Mouse (Mus musculus): ENCODE measurements at regions not wholly inside any gene's neighbourhood (a gene's known extent, or its start where the extent isn't known, plus 50 kb on each side); places are given as distances from the start of the nearest gene placed in this dataset.

GRCm38 (mm10) chr6:31937146-31937545, 112.9 kb upstream of the 1700012A03Rik start:
- WGBS = 73% methylated on average over 12 of the region's 12 CpGs
- no peaks in the 10 kb centered on the region for H3K9me3 ChIP-seq (ENCODE audit: control insufficient read depth, low read length)

GRCm38 (mm10) chr6:31934826-31935225, 115.2 kb upstream of the 1700012A03Rik start:
- WGBS = 82% methylated on average over 10 of the region's 10 CpGs
- no peaks in the 10 kb centered on the region for H3K9me3 ChIP-seq (ENCODE audit: control insufficient read depth, low read length)
- H3K27me3 ChIP-seq (ENCODE audit: control insufficient read depth, insufficient read depth, low read depth, low read length) = no peaks in the 10 kb centered on the region; the same call in 1 of the 2 replicates
- no peak overlapping the region for H3K9ac ChIP-seq (ENCODE audit: low read length)
- ATAC-seq (ENCODE audit: low read depth) = no peak
- H3K27ac ChIP-seq (ENCODE audit: low read length) = no peak overlapping the region
- no peaks in the 10 kb centered on the region for H3K36me3 ChIP-seq (ENCODE audit: control insufficient read depth, insufficient read depth, low read length)
- no peak overlapping the region for H3K4me2 ChIP-seq (ENCODE audit: low read depth, low read length)
- H3K4me3 ChIP-seq (ENCODE audit: low read length) = no peak overlapping the region
- no peaks in the 10 kb centered on the region; the same call in 1 of the 2 replicates for H3K4me1 ChIP-seq (replicated peaks; ENCODE audit: control insufficient read depth, insufficient read depth, low read length)

More at GRCm38 (mm10) chr6:31937146-31937545, 112.9 kb upstream of the 1700012A03Rik start:
- H3K36me3 ChIP-seq (ENCODE audit: control insufficient read depth, insufficient read depth, low read length) = no peaks in the 10 kb centered on the region
- no peak overlapping the region for H3K27ac ChIP-seq (ENCODE audit: low read length)
- ATAC-seq (ENCODE audit: low read depth) = no peak
- H3K4me2 ChIP-seq (ENCODE audit: low read depth, low read length) = no peak overlapping the region
- no peaks in the 10 kb centered on the region; the same call in 1 of the 2 replicates for H3K27me3 ChIP-seq (ENCODE audit: control insufficient read depth, insufficient read depth, low read depth, low read length)
- H3K4me3 ChIP-seq (ENCODE audit: low read length) = no peak overlapping the region
- H3K4me1 ChIP-seq (replicated peaks; ENCODE audit: control insufficient read depth, insufficient read depth, low read length) = no peaks in the 10 kb centered on the region; the same call in 1 of the 2 replicates
- H3K9ac ChIP-seq (ENCODE audit: low read length) = no peak overlapping the region

DNA sequence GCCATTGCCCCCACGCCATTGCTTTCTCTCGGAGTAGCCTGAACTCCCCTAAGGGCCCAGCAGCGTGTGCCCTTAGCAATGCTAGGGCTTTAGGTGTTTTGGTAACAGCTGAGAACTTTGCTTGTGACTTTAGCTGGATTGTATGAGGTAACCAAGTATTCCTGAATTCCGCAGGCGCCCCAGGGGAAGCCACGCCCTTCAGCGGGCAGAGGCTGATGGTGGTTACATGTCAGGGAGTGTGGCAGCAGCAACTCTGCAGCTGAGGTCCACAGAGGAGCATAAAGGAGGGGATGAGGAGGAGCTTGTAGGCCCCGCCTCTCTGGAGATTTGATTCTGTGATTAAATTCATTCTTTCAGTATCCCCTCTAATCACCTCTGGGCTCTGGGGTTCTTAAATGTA, 116.1 kb upstream of the 1700012A03Rik start:
- Histone ChIP-seq H3K4me1 (replicated peaks; ENCODE audit: control insufficient read depth, insufficient read depth, low read length) (no peaks in the 10 kb centered on the region; the same call in 1 of the 2 replicates), H3K9ac (ENCODE audit: low read length) (no peak overlapping the region), H3K9me3 (ENCODE audit: control insufficient read depth, low read length) (no peaks in the 10 kb centered on the region), H3K27me3 (ENCODE audit: control insufficient read depth, insufficient read depth, low read depth, low read length) (no peaks in the 10 kb centered on the region; the same call in 1 of the 2 replicates), H3K4me3 (ENCODE audit: low read length) (no peak overlapping the region), H3K4me2 (ENCODE audit: low read depth, low read length) (no peak overlapping the region), H3K36me3 (ENCODE audit: control insufficient read depth, insufficient read depth, low read length) (no peaks in the 10 kb centered on the region), H3K27ac (ENCODE audit: low read length) (no peak overlapping the region)
- WGBS = 71% methylated on average over 8 of the region's 8 CpGs
- ATAC-seq (ENCODE audit: low read depth) = no peak

- H3K9ac ChIP-seq (ENCODE audit: low read length) = no peak overlapping the region
- no peak overlapping the region for H3K27ac ChIP-seq (ENCODE audit: low read length)
- no peak overlapping the region for H3K4me3 ChIP-seq (ENCODE audit: low read length)
- H3K36me3 ChIP-seq (ENCODE audit: control insufficient read depth, insufficient read depth, low read length) = no peaks in the 10 kb centered on the region
- WGBS = 63% methylated on average over 5 of the region's 5 CpGs
- ATAC-seq (ENCODE audit: low read depth) = no peak
- no peak overlapping the region for H3K4me2 ChIP-seq (ENCODE audit: low read depth, low read length)
- no peaks in the 10 kb centered on the region for H3K9me3 ChIP-seq (ENCODE audit: control insufficient read depth, low read length)
- H3K4me1 ChIP-seq (replicated peaks; ENCODE audit: control insufficient read depth, insufficient read depth, low read length) = no peaks in the 10 kb centered on the region; the same call in 1 of the 2 replicates
- H3K27me3 ChIP-seq (ENCODE audit: control insufficient read depth, insufficient read depth, low read depth, low read length) = no peaks in the 10 kb centered on the region
These were observed 116.7 kb upstream of the 1700012A03Rik start for GRCm38 (mm10) chr6:31933364-31933763.

GRCm38 (mm10) chr6:31931116-31931515, 118.9 kb upstream of the 1700012A03Rik start:
- WGBS = 78% methylated on average over 6 of the region's 6 CpGs
- Histone ChIP-seq H3K9me3 (ENCODE audit: control insufficient read depth, low read length) (no peaks in the 10 kb centered on the region), H3K9ac (ENCODE audit: low read length) (no peak overlapping the region), H3K36me3 (ENCODE audit: control insufficient read depth, insufficient read depth, low read length) (no peaks in the 10 kb centered on the region), H3K27ac (ENCODE audit: low read length) (no peak overlapping the region), H3K4me2 (ENCODE audit: low read depth, low read length) (no peak overlapping the region), H3K4me3 (ENCODE audit: low read length) (no peak overlapping the region), H3K27me3 (ENCODE audit: control insufficient read depth, insufficient read depth, low read depth, low read length) (no peaks in the 10 kb centered on the region), H3K4me1 (replicated peaks; ENCODE audit: control insufficient read depth, insufficient read depth, low read length) (no peaks in the 10 kb centered on the region)
- no peak for ATAC-seq (ENCODE audit: low read depth)

GRCm38 (mm10) chr6:31929165-31929564, 120.9 kb upstream of the 1700012A03Rik start:
- Histone ChIP-seq H3K27me3 (ENCODE audit: control insufficient read depth, insufficient read depth, low read depth, low read length) (no peaks in the 10 kb centered on the region), H3K9me3 (ENCODE audit: control insufficient read depth, low read length) (no peaks in the 10 kb centered on the region), H3K4me2 (ENCODE audit: low read depth, low read length) (no peak overlapping the region), H3K36me3 (ENCODE audit: control insufficient read depth, insufficient read depth, low read length) (no peaks in the 10 kb centered on the region), H3K27ac (ENCODE audit: low read length) (no peak overlapping the region), H3K4me1 (replicated peaks; ENCODE audit: control insufficient read depth, insufficient read depth, low read length) (no peaks in the 10 kb centered on the region), H3K4me3 (ENCODE audit: low read length) (no peak overlapping the region), H3K9ac (ENCODE audit: low read length) (no peak overlapping the region)
- no peak for ATAC-seq (ENCODE audit: low read depth)
- 93% methylated on average over 2 of the region's 2 CpGs for WGBS

DNA sequence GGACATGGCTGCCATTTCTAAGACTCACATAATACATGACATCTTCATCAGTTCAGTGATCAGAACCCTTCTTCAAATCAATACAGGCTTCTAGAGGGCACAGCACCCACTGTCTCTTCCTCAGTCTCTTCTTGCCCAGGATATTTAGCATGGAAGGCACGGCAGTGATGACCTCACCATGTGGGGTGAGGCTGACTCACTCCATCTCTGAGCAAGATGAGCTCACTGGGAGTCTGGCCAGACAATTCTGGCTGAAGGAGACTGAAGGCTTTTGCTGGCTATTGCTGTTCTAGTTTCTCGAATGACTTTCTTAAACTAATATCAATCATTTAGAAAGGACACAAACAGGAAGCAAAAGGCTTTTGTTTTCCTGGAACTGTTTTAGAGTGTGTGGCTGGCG, 122.9 kb upstream of the 1700012A03Rik start:
- Histone ChIP-seq H3K9me3 (ENCODE audit: control insufficient read depth, low read length) (no peaks in the 10 kb centered on the region), H3K4me3 (ENCODE audit: low read length) (no peak overlapping the region), H3K27me3 (ENCODE audit: control insufficient read depth, insufficient read depth, low read depth, low read length) (no peaks in the 10 kb centered on the region), H3K27ac (ENCODE audit: low read length) (no peak overlapping the region), H3K4me2 (ENCODE audit: low read depth, low read length) (no peak overlapping the region), H3K4me1 (replicated peaks; ENCODE audit: control insufficient read depth, insufficient read depth, low read length) (no peaks in the 10 kb centered on the region), H3K9ac (ENCODE audit: low read length) (no peak overlapping the region), H3K36me3 (ENCODE audit: control insufficient read depth, insufficient read depth, low read length) (no peaks in the 10 kb centered on the region)
- no peak for ATAC-seq (ENCODE audit: low read depth)
- WGBS = 47% methylated on average over 3 of the region's 3 CpGs

DNA sequence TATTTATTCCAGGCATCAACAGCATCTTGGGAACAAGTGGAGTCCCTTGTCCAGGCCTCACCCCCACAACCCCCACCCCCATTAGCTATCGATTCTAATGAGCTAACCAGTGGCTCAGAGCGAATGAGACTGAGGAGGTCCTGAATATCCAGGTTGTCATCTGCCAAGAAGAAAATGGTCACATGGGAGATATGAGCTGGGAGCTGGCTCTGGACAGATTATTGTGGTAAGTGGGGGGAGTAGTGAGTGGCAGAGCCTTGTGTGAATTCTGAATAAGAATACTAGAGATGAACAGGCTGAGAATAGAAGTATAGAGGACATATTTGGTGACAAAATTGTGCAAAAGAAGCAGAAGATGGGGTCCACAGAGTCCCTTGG, 125.4 kb upstream of the 1700012A03Rik start:
- 76% methylated on average over 2 of the region's 2 CpGs for WGBS
- no peak for ATAC-seq (ENCODE audit: low read depth)
- Histone ChIP-seq H3K9ac (ENCODE audit: low read length) (no peak overlapping the region), H3K27ac (ENCODE audit: low read length) (no peak overlapping the region), H3K9me3 (ENCODE audit: control insufficient read depth, low read length) (no peaks in the 10 kb centered on the region), H3K4me2 (ENCODE audit: low read depth, low read length) (no peak overlapping the region), H3K36me3 (ENCODE audit: control insufficient read depth, insufficient read depth, low read length) (no peaks in the 10 kb centered on the region), H3K4me1 (replicated peaks; ENCODE audit: control insufficient read depth, insufficient read depth, low read length) (no peaks in the 10 kb centered on the region), H3K27me3 (ENCODE audit: control insufficient read depth, insufficient read depth, low read depth, low read length) (no peaks in the 10 kb centered on the region), H3K4me3 (ENCODE audit: low read length) (no peak overlapping the region)

DNA sequence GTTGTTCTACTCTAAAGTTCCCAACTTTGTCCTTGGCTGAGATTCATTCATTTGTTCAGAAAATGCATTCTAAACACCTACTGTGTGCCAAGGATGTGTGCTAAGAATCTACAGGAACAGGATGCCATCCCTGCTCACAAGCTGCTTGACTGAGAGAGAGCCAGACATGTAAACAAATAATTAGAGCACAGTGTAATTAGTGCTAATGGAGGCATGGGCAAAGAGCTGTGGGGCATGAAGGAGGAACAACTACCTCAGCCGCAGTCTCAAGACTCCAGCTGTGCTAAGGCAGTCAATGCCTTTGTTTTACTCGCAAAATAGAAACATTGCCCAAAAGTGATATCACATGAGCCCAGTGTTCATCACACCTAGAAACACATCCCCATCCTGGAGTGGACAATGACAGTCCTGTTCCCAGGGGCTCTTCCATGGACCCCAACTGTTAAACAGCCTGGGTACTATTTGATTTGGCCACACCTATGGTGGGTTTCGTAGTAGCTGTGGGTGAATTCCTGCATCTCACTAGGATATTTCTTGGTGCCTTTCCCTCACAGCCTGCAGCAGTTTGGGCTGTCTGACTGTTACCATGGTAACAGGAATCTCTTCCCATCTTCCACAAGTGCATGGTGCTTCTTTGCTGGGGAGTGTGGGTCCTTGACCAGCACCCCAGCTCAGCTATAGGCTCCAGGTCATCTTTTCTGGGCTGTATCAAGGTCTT, 125.9 kb upstream of the 1700012A03Rik start:
- Histone ChIP-seq H3K4me1 (replicated peaks; ENCODE audit: control insufficient read depth, insufficient read depth, low read length) (no peaks in the 10 kb centered on the region), H3K27me3 (ENCODE audit: control insufficient read depth, insufficient read depth, low read depth, low read length) (no peaks in the 10 kb centered on the region), H3K36me3 (ENCODE audit: control insufficient read depth, insufficient read depth, low read length) (no peaks in the 10 kb centered on the region), H3K9me3 (ENCODE audit: control insufficient read depth, low read length) (no peaks in the 10 kb centered on the region), H3K9ac (ENCODE audit: low read length) (no peak overlapping the region), H3K27ac (ENCODE audit: low read length) (no peak overlapping the region), H3K4me2 (ENCODE audit: low read depth, low read length) (no peak overlapping the region), H3K4me3 (ENCODE audit: low read length) (no peak overlapping the region)
- no peak for ATAC-seq (ENCODE audit: low read depth)
- 75% methylated on average over 3 of the region's 3 CpGs for WGBS
